Mouse (Mus musculus): Measurements from ENCODE around the gene Enpp5. TPM values are rescaled to one million over a fixed set of nuclear protein-coding genes. Genes with fewer than 3 reads are reported as not detected.

Enpp5 gene
- polyA plus RNA-seq, 1 experiment from 2014 or later = 17.8 TPM

DNA sequence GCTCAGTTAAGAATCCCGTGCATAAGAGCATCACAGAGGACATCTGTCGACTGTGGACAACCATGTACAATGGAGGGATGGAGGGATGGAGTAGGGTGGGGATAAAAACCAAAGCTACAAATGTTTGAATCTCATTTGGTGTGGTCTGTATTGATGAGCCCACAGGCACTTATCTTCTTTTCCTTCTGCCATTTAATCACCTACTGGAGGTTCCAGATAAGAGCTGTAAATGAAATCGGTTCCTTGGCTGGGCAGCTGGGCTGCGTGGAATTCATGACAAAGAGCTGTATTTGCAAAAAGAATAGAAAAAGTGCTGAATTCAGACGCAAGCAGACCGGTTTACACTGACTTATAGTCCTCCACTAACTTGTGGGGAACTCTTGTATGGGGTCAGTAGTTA, 55.5 kb downstream of the Enpp5 start:
- Histone ChIP-seq H3K4me2 (ENCODE audit: low read length) (peak overlapping the region; percentile 28; the same call in 1 of the 2 replicates), H3K9ac (ENCODE audit: low read length) (no peak overlapping the region), H3K27me3 (replicated peaks; ENCODE audit: control insufficient read depth, insufficient read depth, low read length) (no peaks in the 10 kb centered on the region), H3K36me3 (ENCODE audit: control insufficient read depth, insufficient read depth, low read length) (no peaks in the 10 kb centered on the region), H3K4me3 (ENCODE audit: low read depth, low read length) (peak overlapping the region; percentile 35; the same call in 1 of the 2 replicates), H3K4me1 (replicated peaks; ENCODE audit: control insufficient read depth, insufficient read depth, low read length) (no peaks in the 10 kb centered on the region), H3K27ac (ENCODE audit: low read depth) (no peak overlapping the region), H3K9me3 (ENCODE audit: control insufficient read depth, low read length) (no peaks in the 10 kb centered on the region)
- 50% methylated on average over 6 of the region's 6 CpGs for WGBS
- no peak for DNase-seq (ENCODE audit: low spot score)
- no peak for ATAC-seq (replicated peaks; ENCODE audit: low FRiP score, low TSS enrichment, low read depth)

- Histone ChIP-seq H3K27ac (ENCODE audit: low read depth) (no peak overlapping the region), H3K4me1 (replicated peaks; ENCODE audit: control insufficient read depth, insufficient read depth, low read length) (no peaks in the 10 kb centered on the region), H3K4me2 (ENCODE audit: low read length) (peak overlapping the region; percentile 37), H3K9me3 (ENCODE audit: control insufficient read depth, low read length) (no peaks in the 10 kb centered on the region), H3K9ac (ENCODE audit: low read length) (no peak overlapping the region), H3K36me3 (ENCODE audit: control insufficient read depth, insufficient read depth, low read length) (no peaks in the 10 kb centered on the region), H3K4me3 (ENCODE audit: low read depth, low read length) (peak overlapping the region; percentile 35), H3K27me3 (replicated peaks; ENCODE audit: control insufficient read depth, insufficient read depth, low read length) (no peaks in the 10 kb centered on the region)
- WGBS = 68% methylated on average over 9 of the region's 9 CpGs
- DNase-seq (ENCODE audit: low spot score) (no peak), ATAC-seq (replicated peaks; ENCODE audit: low FRiP score, low TSS enrichment, low read depth) (peak; percentile 45; the same call in 1 of the 2 replicates)
Observed at GRCm38 (mm10) chr17:44134545-44134944, 55.9 kb downstream of the Enpp5 start.

DNA sequence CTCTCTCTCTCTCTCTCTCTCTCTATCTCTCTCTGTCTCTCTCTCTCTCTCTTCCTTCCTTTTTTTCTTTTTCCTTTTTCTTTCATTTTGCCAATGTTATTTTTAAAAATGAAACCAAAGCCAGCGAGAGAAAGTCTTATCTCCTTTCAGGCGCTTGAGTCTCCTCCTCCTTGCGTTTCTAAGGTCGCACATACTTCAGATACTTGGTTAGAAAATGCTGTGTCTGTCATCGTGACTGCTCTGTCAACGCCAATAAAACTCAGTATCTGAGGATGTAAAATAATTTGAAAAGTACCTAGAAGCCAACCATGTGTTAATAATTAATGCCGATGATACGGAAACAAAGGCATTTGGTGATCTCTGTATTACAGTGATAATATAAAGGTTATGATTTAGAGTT, 57.4 kb downstream of the Enpp5 start:
- Histone ChIP-seq H3K4me2 (ENCODE audit: low read length) (peak overlapping the region; percentile 37), H3K27ac (ENCODE audit: low read depth) (no peak overlapping the region), H3K9ac (ENCODE audit: low read length) (no peak overlapping the region), H3K4me1 (replicated peaks; ENCODE audit: control insufficient read depth, insufficient read depth, low read length) (no peaks in the 10 kb centered on the region), H3K9me3 (ENCODE audit: control insufficient read depth, low read length) (no peaks in the 10 kb centered on the region), H3K27me3 (replicated peaks; ENCODE audit: control insufficient read depth, insufficient read depth, low read length) (no peaks in the 10 kb centered on the region), H3K4me3 (ENCODE audit: low read depth, low read length) (peak overlapping the region; percentile 35), H3K36me3 (ENCODE audit: control insufficient read depth, insufficient read depth, low read length) (no peaks in the 10 kb centered on the region)
- ATAC-seq (replicated peaks; ENCODE audit: low FRiP score, low TSS enrichment, low read depth) (no peak), DNase-seq (ENCODE audit: low spot score) (no peak)
- WGBS = 57% methylated on average over 8 of the region's 8 CpGs

Other genes with a start within 250 kb of the Enpp5 start
- 5.8 and 6.2 TPM in 2 replicates for gene Enpp4, start 27.0 kb downstream of the Enpp5 start, polyA plus RNA-seq (2014; fragmentation: Nextera tagmentation; extraction: Ambion mirVana)
- gene Clic5, start 109.8 kb downstream of the Enpp5 start, polyA plus RNA-seq (2014; fragmentation: Nextera tagmentation; extraction: Ambion mirVana) = 9.7 and 10.5 TPM in 2 replicates